Mouse (Mus musculus) kidney, embryonic 14.5 days (tissue): ENCODE results near the gene Ap4m1. TPM values are rescaled to one million over a fixed set of nuclear protein-coding genes. Genes with fewer than 3 reads are reported as not detected.

ENCODE experiments used
- microRNA counts: library from miRNA; unstranded; fragments of <30 nt; microRNA quantifications from one replicate; lab custom pipeline; 2017
- microRNA-seq: library from miRNA; unstranded; fragments of <30 nt; microRNA quantifications from one replicate; pipeline ENCODE4, GENCODE M21; 2016
- polyA plus RNA-seq: library from polyadenylated mRNA; unstranded; fragments of >200 nt; fragmentation: Nextera tagmentation; extraction: Ambion mirVana; gene quantifications from 2 replicates; pipeline ENCODE4 v1.2.1, GENCODE M21; 2014

Ap4m1 gene
- polyA plus RNA-seq, 1 experiment from 2014 or later: 22.6 TPM

MicroRNA genes within 50 kb of the gene (microRNA counts, 519-probe panel; counts per million panel counts)
- microRNA mmu-miR-106b (lab: Ali Mortazavi, UCI) (7,026 counts per million, percentile 75 among the panel's probes with 10 or more counts), microRNA mmu-miR-25 (lab: Ali Mortazavi, UCI) (9,594 counts per million, percentile 95 among the panel's probes with 10 or more counts), microRNA mmu-miR-93 (lab: Ali Mortazavi, UCI) (7,329 counts per million, percentile 79 among the panel's probes with 10 or more counts)

Small RNA genes lying within 50 kb of the gene (microRNA-seq; reads per million reads assigned to microRNA genes)
- gene Mir106b (8,144 reads per million, percentile 94 among the genes with 10 or more reads in this experiment), gene Mir25 (990 reads per million, percentile 78 among the genes with 10 or more reads in this experiment), gene Mir93 (10,412 reads per million, percentile 95 among the genes with 10 or more reads in this experiment)

Other genes with a start within 250 kb of the Ap4m1 start
- not detected in 2 replicates for gene Gjc3, start 208.9 kb upstream of the Ap4m1 start, polyA plus RNA-seq
- gene Azgp1, start 190.5 kb upstream of the Ap4m1 start, polyA plus RNA-seq: not detected in 2 replicates
- not detected in 2 replicates for gene Smok3a, start 150.7 kb upstream of the Ap4m1 start, polyA plus RNA-seq
- gene Smok3b, start 150.6 kb upstream of the Ap4m1 start, polyA plus RNA-seq: not detected in 2 replicates
- not detected in 2 replicates for gene Smok3c, start 118.8 kb upstream of the Ap4m1 start, polyA plus RNA-seq
- 16.5 and 33.7 TPM in 2 replicates for gene Zkscan1, start 86.9 kb upstream of the Ap4m1 start, polyA plus RNA-seq
- gene Zscan21, start 55.1 kb upstream of the Ap4m1 start, polyA plus RNA-seq: 52.6 and 65.1 TPM in 2 replicates
- gene Zfp113, start 16.3 kb upstream of the Ap4m1 start, polyA plus RNA-seq: 13.4 and 26.1 TPM in 2 replicates
- 253 and 294 TPM in 2 replicates for gene Cops6, start 10.9 kb upstream of the Ap4m1 start, polyA plus RNA-seq
- gene Mcm7, start 420 bp downstream of the Ap4m1 start, polyA plus RNA-seq: 176 and 241 TPM in 2 replicates
- 80.9 and 109 TPM in 2 replicates for gene Taf6, start 15.4 kb downstream of the Ap4m1 start, polyA plus RNA-seq
- 57.8 and 61.5 TPM in 2 replicates for gene Cnpy4, start 15.5 kb downstream of the Ap4m1 start, polyA plus RNA-seq
- 9.7 and 10.2 TPM in 2 replicates for gene Mblac1, start 22.3 kb downstream of the Ap4m1 start, polyA plus RNA-seq
- 0.07 TPM in 1 of 2 replicates, not detected in the other for gene Nxpe5, start 53.9 kb downstream of the Ap4m1 start, polyA plus RNA-seq
- gene Lamtor4, start 83.5 kb downstream of the Ap4m1 start, polyA plus RNA-seq: 47.7 and 66.4 TPM in 2 replicates
- 5.4 and 6.8 TPM in 2 replicates for gene BC037034, start 92.0 kb downstream of the Ap4m1 start, polyA plus RNA-seq
- gene Gal3st4, start 100.8 kb downstream of the Ap4m1 start, polyA plus RNA-seq: 2.4 and 3.3 TPM in 2 replicates
- not detected in 2 replicates for gene Gm43720, start 108.0 kb downstream of the Ap4m1 start, polyA plus RNA-seq
- gene Gpc2, start 108.0 kb downstream of the Ap4m1 start, polyA plus RNA-seq: 5.1 and 7.9 TPM in 2 replicates
- gene Stag3, start 108.2 kb downstream of the Ap4m1 start, polyA plus RNA-seq: 3.1 and 4.5 TPM in 2 replicates
- gene Pvrig, start 170.0 kb downstream of the Ap4m1 start, polyA plus RNA-seq: not detected in 2 replicates